Mouse (Mus musculus) bone marrow macrophage, adult 2 months (primary cell): ENCODE data around the gene Magi2. TPM values are rescaled to one million over a fixed set of nuclear protein-coding genes. Genes with fewer than 3 reads are reported as not detected.

ENCODE experiments used
- H3K27ac ChIP-seq: 2 replicates; pipeline ENCODE4 v1.5.1; 2012; ENCODE audit warnings: low read depth, low read length; ENCODE audit not compliant: insufficient read depth
- H3K4me1 ChIP-seq: 2 replicates; pipeline ENCODE4 v1.6.1; 2012; ENCODE audit warnings: low read length; ENCODE audit not compliant: control insufficient read depth, insufficient read depth
- H3K4me3 ChIP-seq: 2 replicates; pipeline ENCODE4 v1.5.1; 2012; ENCODE audit warnings: mild to moderate bottlenecking, low read length, moderate library complexity; ENCODE audit not compliant: insufficient read depth
- CTCF ChIP-seq: IDR thresholded peaks from 2 replicates; pipeline ENCODE4 v1.5.1; 2012; ENCODE audit warnings: low read depth, mild to moderate bottlenecking, low read length, moderate library complexity
- POLR2A ChIP-seq: IDR thresholded peaks from 2 replicates; pipeline ENCODE4 v1.6.1; 2012; ENCODE audit warnings: mild to moderate bottlenecking, low read depth, low read length, borderline replicate concordance
- polyA plus RNA-seq: library from polyadenylated mRNA; stranded (reverse); fragments of >200 nt; gene quantifications from 2 replicates; pipeline ENCODE4 v1.2.4, GENCODE M21; 2012; ENCODE audit not compliant: missing spikeins, insufficient read depth, insufficient read length

Gene Magi2
- polyA plus RNA-seq, 1 experiment: 0.46 TPM

DNA sequence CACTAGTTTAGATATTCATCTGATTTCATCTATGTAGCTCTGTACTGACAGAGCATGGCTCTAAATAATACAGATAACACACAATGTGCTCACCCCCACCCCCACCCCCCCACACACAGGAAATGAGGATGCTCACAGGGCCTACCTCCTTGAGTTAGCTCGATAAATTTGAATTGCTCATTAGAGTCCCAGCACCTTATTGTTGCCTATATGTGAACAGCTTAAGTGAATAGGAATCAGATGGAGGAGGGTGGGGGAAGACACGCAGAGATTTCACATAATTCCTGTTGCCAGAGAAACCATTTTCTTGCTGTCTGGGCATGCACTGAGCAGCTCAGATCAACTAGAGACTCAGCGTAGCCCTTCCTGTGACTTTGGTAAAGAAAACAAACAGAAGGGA, 755.2 kb downstream of the Magi2 start:
- H3K4me1 ChIP-seq: no peaks in the 10 kb centered on the region
- H3K4me3 ChIP-seq: no peak overlapping the region
- TF ChIP-seq POLR2A: no peak
- TF ChIP-seq CTCF: no peak
- no peak overlapping the region for H3K27ac ChIP-seq

DNA sequence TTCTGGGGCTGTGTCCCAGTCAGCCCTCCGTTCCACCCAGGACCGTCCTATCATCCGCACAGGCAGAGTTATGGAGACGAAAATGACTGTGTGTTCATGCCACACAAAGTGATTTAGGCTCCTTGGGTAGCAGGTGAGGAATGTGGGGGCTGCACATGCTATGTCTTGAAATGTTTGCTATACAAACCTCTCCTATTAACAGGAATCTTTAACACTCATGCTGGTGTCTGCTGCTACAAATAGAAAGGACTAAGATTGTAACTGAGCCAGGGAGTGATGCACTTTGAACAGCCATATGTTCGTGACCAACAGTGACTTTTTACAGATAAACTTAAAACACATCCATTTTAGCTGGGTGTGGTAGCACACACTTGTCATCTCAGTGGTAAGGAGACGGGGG, 772.6 kb downstream of the Magi2 start:
- TF ChIP-seq CTCF: no peak
- TF ChIP-seq POLR2A: no peak
- H3K4me1 ChIP-seq: no peaks in the 10 kb centered on the region
- H3K27ac ChIP-seq: no peak overlapping the region
- H3K4me3 ChIP-seq: no peak overlapping the region

DNA sequence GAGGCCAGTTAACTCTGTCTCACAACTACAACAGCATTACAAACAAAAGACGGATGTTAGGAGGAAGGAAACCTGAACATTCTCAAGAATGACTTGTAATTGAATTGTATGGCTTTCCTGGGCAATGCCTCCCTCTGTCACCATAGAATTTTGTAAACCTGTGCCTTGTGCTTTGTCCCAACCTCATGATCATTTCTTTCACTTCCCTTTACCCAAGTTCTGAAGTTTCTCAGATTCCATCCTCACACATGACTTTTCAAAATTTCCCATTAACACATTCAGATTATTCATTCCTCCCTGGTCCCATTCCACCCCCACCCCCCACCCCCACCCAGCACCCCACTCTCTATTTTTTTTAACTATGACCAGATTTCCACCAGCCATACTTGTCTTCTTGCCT, 773.1 kb downstream of the Magi2 start:
- Histone ChIP-seq H3K4me3 (no peak overlapping the region), H3K27ac (no peak overlapping the region), H3K4me1 (no peaks in the 10 kb centered on the region)
- no peak for TF ChIP-seq CTCF

DNA sequence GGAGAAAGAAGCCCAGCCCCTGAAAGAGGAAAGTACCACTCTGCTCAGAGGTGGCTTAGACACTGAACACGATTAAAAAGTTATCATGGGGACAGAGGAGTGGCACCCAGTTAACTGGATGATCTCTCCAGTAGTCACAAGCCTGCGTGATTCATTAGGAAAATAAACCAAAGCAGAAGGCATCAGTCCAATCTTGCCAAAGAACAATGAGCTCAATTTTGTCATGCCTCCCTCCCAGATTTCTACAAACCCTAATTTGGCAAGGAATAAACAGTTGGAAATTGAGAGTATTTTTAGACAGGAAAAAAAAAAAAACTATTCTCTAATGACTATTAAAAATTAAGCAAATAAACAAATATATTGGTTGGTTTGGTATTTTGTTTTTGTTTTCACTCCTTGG, 779.8 kb downstream of the Magi2 start:
- TF ChIP-seq POLR2A (no peak), CTCF (no peak)
- no peaks in the 10 kb centered on the region for H3K4me1 ChIP-seq
- H3K4me3 ChIP-seq: no peak overlapping the region
- H3K27ac ChIP-seq: no peak overlapping the region

DNA sequence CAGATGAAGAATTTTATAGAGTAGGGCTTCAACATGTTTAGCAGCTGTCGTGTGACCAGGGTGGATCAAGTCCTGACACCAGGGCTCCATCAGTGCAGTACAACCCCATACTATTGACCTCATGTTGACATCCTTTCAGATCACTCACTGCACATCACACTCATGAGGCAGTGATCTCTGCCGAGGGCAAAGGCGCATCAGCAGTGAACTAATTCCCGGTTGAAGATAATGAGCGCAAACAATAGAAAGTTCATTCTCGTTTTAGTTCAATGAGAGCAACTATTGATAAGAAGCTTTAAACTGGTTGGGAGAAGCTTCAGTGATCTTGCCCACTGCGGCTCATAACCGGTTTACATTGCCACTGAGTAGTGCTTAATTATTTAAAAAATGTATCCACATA, 780.4 kb downstream of the Magi2 start:
- TF ChIP-seq CTCF (no peak), POLR2A (no peak)
- no peak overlapping the region for H3K27ac ChIP-seq
- no peak overlapping the region for H3K4me3 ChIP-seq
- H3K4me1 ChIP-seq: no peaks in the 10 kb centered on the region

DNA sequence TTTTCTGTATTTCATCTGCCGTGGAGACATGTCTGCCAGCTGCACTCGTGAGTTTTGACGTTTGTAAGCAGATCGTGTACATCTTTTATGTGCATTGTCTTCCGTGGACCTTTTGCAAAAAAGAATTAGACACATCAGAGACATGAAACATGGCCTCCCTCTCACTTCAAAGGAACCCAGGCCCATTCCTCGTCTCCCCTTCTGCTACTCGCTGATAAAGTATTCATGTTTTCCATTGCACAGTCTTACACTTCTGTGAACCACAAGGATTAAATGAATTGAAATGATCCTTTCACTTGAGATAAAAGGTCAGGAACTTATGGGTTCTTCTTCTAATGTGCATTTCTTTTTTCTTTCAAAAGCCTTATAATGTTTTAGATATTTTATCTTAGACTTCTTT, 783.4 kb downstream of the Magi2 start:
- no peaks in the 10 kb centered on the region; the same call in 1 of the 2 replicates for H3K4me1 ChIP-seq
- no peak overlapping the region for H3K4me3 ChIP-seq
- H3K27ac ChIP-seq: no peak overlapping the region
- TF ChIP-seq POLR2A: no peak
- no peak for TF ChIP-seq CTCF

DNA sequence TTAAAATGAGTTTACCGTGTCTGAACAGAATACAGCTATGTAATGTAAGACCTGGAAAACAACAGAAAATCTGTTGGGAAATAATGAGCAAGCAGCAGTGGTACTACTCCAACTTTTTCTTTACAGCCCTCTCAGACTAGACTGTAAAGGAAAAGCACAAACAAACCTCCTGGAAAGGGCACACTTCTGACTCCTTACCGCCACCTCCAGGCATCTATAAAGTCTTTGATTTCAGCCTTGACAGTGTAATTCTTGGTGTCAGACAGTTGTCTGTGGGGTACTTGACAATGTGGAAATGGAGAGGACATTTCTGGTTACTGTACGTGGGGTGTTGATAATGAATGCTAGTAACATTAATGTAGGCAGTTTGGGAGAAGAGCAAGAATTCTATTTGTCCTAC, 791.2 kb downstream of the Magi2 start:
- Histone ChIP-seq H3K4me1 (no peaks in the 10 kb centered on the region; the same call in 1 of the 2 replicates), H3K4me3 (no peak overlapping the region), H3K27ac (no peak overlapping the region)
- TF ChIP-seq POLR2A (no peak), CTCF (no peak)

DNA sequence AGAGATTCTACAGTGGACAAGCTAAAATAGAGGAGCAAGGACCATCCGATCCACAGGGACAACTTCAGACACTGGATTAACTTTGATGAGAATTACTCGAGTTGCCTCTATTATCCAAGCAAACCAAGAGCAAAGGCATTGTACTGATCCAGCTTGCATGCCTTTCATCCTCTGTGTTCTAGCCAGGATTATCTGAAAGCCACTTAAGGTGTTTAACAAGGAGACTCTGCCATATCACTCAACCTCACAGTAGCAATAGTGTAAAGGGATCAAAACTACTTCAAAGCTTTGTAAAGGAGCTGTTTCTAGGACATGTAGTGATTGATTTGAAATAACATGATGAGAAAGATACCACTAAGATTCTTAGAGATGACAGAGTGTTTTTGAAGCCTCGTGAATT, 819.8 kb downstream of the Magi2 start:
- Histone ChIP-seq H3K27ac (no peak overlapping the region), H3K4me1 (no peaks in the 10 kb centered on the region), H3K4me3 (no peak overlapping the region)
- TF ChIP-seq POLR2A: no peak

DNA sequence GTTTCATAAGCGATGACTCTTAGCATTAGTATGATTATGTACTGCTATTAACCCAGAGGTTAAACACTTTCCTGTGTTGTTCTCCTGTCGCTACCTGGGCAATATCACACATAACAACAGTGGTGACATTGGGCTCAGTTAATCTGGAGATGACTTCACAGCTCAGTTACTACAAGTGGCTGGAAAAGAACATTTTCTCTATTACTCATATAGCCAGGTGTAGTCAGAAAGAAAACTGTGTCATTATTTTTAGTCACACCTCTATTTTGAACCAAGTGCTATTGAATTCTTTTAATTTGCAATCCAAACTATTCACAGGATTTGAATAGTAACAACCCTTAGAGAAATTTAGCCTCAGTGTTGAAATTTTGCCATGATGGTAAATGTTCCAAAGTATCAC, 821.5 kb downstream of the Magi2 start:
- Histone ChIP-seq H3K4me3 (no peak overlapping the region), H3K4me1 (no peaks in the 10 kb centered on the region), H3K27ac (no peak overlapping the region)
- no peak for TF ChIP-seq POLR2A
- TF ChIP-seq CTCF: no peak

DNA sequence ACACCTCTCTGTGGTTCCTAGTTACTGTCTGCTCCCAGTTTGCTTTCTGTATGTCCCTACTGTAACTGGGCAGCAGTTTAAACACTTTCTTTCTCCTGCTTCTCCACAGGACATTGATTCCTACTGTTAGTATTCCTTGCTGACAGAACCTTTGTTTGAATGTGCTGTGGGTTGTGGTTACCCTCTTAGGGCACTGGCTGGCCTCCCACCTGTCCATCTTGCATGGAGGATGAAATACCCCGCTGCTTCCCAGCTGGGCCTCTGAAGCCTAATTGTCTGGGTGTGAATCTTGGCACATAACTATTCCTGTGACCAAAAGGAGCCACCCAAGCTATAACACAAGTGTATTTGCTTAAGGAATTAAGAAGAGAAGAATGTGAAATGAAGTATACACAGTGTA, 823.4 kb downstream of the Magi2 start:
- Histone ChIP-seq H3K4me1 (no peaks in the 10 kb centered on the region), H3K27ac (no peak overlapping the region), H3K4me3 (no peak overlapping the region)
- TF ChIP-seq CTCF (no peak), POLR2A (no peak)

DNA sequence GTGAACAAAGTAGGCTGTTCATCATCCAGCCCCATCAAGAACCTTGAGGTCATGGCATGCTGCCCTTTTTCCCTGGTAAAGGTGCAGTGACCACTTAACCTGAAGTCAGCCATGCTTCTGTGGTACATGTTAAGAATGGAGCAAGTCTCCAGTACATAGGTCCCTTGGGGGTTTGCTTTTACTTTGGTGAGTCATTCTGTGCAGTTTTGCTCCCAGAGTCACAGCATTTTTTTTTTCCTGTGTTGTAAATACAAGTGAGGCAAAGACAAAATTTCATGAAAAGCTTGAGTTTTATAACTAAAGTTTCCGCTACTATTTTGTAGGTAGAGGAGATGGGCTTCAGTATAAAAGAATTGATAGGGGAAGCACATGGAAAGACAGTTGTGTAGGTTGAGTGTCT, 828.2 kb downstream of the Magi2 start:
- no peak for TF ChIP-seq POLR2A
- TF ChIP-seq CTCF: no peak
- Histone ChIP-seq H3K27ac (no peak overlapping the region), H3K4me3 (no peak overlapping the region), H3K4me1 (no peaks in the 10 kb centered on the region)
